Mouse (Mus musculus) left cerebral cortex, adult 8-10 months (tissue): ENCODE results near the gene Hspa1l. TPM values are rescaled to one million over a fixed set of nuclear protein-coding genes. Genes with fewer than 3 reads are reported as not detected.
"Not testable (repeated sequence)": the region's sequence is repeated elsewhere in the genome, so short reads cannot be mapped to it uniquely, and the experiment has no call there.

ENCODE experiments used
- DNase-seq, 2 experiments: peaks; one replicate each; pipeline ENCODE4 v3.0.0; 2022; ENCODE audit warnings: low spot score in 2 of 2
- total RNA-seq, 4 experiments: library from RNA; stranded (reverse); gene quantifications; 2 replicates each; pipeline ENCODE4 v1.2.4; 2022

The Hspa1l gene
- total RNA-seq, 4 experiments from 2014 or later, result 0.24 to 0.72 (median 0.58) TPM

- DNase-seq, result no peak
Measured at GRCm38 (mm10) chr17:35002153-35002865, 29.8 kb downstream of the Hspa1l start.

DNA sequence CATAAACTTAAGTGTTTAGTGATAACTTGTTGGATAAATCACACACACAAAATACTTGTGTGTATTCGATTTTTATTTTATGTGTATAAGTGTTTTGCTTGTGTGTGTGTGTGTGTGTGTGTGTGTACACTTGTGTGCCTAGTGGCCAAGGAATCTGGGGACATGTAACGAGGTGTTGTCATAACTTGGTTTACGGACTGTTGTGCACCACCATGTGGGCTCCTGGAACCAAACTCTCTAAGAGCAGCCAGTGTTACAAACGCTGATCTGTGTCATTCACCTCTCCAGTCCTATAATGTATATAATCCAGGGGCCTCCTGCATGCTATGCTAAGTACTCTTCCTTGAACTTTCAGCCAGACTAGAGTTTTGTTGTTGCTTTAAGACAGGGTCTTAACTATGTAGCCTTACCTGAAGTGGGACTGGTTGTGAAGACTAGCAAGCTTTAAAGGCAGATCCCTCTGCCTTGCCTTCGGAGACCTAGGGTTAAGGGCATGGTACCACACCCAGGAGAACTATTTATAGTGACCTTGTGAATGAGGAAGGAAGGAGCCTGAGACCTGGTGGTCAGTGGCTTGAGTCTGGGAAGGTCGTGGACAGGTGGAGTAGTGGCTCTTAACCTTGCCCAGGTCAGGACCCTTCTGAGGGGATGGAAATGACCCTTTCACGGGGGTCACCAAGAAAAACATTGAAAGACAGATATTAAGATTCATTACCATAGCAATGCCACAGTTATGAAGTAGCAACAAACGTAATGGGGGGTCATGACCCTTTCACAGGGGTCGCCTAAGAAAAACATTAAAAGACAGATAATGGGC lies 30.7 kb downstream of the Hspa1l start:
- DNase-seq, result no peak

- no peak for DNase-seq
Measured at GRCm38 (mm10) chr17:35004075-35004717, 31.7 kb downstream of the Hspa1l start.

DNA sequence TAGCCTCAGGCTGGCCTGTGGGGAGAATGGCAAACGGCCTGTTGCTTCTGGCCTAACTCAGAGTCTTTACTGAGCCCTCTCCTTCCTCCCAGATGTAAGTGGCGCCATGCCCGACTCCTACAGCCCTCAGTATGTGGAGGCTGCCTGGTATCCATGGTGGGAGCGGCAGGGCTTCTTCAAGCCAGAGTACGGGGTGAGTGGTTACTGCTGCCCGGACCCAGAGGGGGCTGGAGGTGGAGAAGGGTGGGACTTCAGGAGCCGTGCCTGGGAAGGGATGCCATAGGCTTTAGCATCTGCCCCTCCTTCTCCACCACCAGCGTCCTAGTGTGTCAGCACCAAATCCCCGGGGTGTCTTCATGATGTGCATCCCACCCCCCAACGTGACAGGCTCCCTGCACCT lies 32.7 kb downstream of the Hspa1l start:
- no peak for DNase-seq

GRCm38 (mm10) chr17:35005902-35006301 lies 33.4 kb downstream of the Hspa1l start:
- DNase-seq, result not testable (repeated sequence)

DNA sequence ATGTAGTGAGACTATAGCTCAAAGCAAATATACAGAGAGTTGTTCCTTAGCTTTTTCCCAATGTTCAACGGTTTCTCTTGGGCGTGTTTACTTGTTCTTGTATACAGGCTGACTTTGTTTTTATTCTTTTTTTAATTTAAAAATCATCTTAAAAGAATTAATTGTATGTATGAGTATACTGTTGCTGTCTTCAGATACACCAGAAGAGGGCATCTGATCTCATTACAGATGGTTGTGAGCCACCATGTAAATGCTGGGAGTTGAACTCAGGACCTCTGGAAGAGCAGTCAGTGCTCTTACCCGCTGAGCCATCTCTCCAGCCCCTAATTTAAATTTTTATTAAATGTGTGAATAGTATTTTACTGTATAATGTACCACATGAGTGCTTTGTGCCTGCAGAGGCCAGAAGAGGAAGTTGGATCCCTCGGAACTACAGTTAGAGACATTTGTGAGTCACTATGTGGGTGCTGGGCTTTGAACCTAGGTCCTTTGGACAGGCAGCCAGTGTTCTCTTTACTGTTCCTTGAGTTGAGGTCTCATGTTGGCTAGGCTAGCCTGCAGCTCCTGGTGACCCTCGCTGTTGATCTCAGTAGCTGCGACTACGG lies 35.0 kb downstream of the Hspa1l start:
- DNase-seq, result no peak

DNA sequence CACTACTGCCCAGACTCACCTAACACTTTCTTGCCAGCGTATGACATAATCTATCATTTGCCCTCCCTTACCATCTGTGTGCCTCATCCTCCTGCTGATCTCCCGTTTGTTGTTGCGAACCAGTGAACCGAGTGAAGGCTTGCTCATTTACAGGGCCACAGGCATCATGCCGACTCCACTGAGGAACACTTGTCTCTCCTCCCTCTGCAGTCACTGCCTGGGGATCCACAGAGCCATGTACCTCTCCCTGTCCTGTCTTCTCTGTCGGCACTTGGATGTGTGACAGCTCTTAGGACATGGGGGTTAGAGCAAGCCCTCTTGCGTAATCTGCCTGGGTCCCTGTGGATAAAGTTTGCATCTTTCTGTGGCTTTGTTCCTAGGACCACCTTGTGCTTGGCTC lies 37.1 kb downstream of the Hspa1l start:
- DNase-seq, result no peak

- DNase-seq, result no peak
Measured at GRCm38 (mm10) chr17:35011440-35011839, 38.9 kb downstream of the Hspa1l start.

DNA sequence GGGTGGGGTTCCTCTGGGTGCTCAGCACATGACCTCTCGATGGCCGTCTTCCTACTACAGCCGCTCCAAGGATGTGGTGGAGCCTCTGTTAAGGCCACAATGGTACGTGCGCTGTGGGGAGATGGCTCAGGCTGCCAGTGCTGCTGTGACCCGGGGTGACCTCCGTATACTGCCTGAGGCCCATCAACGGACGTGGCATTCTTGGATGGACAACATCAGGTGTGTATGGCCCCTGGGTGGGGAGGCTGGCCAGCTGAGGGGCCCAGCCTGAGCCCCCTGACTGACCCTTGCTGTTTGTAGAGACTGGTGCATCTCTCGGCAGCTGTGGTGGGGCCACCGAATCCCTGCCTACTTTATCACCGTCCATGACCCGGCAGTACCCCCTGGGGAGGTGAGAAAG lies 39.9 kb downstream of the Hspa1l start:
- no peak for DNase-seq

DNA sequence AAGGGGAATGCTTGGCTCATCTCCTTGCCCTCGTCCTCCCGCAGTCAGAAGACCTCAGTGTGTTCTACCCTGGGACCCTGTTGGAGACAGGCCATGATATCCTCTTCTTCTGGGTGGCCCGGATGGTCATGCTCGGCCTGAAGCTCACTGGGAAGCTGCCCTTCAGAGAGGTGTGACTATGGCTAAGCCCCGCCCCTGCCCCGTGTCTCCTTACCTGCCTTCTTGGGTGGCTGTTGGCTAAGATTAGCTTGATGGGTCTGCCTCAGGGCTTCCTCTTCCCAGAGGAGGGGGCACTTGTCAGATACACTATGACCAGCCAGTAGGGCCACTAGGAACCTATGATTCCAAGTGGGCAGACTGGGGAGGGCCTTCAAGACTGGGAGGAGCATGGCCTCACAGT lies 40.7 kb downstream of the Hspa1l start:
- no peak for DNase-seq

DNA sequence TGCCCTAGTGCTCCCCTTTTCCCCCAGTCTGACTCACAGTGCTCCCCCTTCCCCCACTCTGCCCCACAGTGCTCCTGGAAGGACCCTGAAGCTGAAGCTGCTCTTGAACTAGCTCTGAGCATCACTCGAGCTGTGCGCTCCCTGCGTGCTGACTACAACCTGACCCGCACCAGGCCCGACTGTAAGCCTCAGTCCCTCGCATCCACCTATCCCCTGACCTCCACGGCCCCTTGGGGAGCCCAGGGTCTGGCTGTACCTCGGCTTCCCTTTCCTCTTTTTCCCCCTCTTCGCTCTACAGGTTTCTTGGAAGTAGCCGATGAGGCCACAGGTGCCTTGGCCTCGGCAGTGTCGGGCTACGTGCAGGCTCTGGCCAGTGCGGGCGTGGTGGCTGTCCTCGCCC lies 42.8 kb downstream of the Hspa1l start:
- no peak for DNase-seq

DNA sequence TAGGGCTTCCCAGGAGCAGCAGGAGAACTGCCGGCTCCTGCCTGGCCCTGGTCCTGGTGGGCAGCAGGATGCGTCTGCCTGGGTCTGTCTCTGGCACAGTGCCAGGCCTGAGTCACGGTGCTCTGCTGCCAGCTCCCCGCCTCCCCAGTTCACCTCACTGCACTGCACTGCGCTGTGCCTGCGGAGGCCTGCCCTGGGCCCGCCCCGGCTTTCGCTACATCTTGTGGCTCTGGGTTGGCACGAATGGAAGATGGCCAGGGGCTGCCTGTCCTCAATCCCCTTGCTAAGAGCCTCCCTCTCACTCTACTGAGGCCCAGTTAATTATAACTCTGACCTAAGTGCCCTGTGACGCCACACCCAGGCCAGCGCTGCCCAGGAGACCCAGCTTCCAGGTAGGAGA lies 43.9 kb downstream of the Hspa1l start, which contains the start of gene Vwa7:
Gene Vwa7, plus strand, starts transcription at position 204 of the 400 bp plus-strand sequence.
- DNase-seq, result no peak

DNA sequence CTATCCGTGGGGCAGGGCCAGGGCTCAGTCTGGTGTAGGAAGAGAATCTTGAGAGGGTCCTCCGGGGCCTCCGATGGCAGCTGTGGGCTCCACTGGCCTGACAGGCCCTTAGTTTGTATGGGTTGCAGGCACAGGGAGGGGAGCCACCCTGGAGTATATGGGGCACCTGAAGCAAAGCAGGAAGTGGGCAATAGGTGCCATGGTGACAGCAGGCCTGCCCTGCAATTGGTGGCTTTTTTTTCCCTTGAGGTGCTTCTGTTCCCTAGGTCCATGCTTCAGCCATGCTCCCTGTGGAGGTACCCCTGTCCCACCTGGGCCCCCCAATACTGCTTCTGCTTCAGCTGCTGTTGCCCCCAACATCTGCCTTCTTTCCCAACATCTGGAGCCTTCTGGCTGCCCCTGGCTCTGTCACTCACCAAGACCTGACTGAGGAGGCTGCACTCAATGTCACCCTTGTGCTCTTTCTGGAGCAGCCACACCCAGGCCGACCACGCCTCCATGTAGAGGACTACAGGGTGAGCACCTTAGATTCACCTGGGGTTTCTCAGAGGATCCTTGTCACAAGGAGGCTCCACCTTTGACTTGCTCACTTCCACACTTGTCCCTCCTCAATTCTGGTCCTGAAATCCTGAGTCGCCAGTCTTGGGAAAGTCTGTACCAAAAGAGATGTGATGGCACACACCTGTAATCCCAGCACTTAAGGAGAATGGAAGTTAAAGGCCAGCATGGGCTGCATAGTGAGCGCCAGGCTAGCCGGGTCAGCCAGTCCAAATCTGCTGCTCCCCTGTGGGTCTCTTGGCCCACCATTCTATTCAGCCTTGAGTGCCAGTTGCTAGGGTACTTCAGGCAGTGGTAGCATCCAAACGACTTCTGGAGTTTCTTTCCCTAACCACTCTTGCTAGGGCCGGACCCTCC lies 44.5 kb downstream of the Hspa1l start:
- DNase-seq, result no peak

GRCm38 (mm10) chr17:35017706-35018030 lies 45.2 kb downstream of the Hspa1l start:
- DNase-seq, result no peak

DNA sequence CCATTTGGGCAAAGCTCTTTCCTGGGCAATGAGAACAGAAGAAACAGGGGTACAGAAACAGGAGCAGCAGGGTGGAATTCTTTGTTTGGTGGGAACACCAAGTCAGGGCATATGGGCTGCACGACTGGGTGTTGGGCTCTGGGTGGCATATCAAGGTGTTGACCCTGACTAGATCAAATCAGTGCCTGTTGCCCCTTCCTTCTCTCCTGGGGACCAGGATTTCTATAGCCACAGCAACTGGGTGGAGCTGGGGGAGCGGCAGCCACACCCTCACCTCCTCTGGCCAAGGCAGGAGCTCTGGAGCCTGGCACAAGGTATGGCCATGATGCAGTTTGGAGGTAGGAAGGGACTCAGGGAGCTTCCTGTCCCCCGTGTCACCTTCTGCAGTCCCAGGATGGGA lies 45.7 kb downstream of the Hspa1l start:
- no peak for DNase-seq

DNA sequence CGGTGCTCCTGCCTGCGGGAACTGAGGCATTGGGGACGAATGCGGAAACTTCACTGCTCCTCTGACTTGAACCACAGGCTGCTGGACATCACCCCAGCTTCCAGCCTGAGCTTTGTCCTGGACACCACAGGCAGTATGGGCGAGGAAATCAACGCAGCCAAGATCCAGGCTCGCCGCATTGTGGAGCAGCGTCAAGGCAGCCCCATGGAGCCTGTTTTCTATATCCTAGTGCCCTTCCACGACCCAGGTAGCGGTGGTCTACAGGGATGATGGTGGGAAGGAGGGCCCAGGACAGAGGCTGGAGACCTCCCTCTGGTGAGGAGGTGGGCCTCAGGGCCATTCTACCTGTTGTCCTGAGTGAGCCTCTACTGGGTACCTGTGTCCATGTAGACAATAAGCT lies 47.4 kb downstream of the Hspa1l start:
- DNase-seq, result no peak

DNA sequence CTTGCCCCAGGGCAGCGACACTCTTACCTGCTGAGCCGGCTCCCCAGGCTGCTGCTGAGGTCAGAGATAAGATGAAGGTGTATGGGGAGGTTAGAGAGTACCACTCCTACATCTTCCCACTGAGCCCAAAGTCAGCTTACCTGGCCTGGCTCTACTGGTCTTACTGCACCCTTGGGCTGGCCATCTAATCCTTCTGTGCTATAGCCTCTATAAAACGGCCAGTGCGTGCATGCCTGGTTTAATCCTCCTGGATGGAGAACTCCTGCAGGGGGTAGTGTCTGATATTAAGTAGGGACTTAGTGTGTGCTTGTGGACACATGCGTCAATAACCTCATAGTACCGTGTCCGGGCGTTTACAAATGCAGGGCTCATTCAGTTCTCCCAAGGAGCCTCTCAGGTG lies 48.0 kb downstream of the Hspa1l start:
- no peak for DNase-seq

- peak; percentile 57 to 95 for DNase-seq
Measured at GRCm38 (mm10) chr17:35021163-35021808, 48.8 kb downstream of the Hspa1l start.

GRCm38 (mm10) chr17:35021842-35022477 lies 49.5 kb downstream of the Hspa1l start:
- no peak for DNase-seq

- no peak for DNase-seq
Measured at GRCm38 (mm10) chr17:35022541-35023060, 50.1 kb downstream of the Hspa1l start.
